Mouse (Mus musculus) heart, embryonic 15.5 days (tissue): Measurements from ENCODE around the gene Slc9c1. TPM values are rescaled to one million over a fixed set of nuclear protein-coding genes. Genes with fewer than 3 reads are reported as not detected.

Source experiments
- ATAC-seq: fragments of 200-750 bp; cut with Nextera tagmentation; replicated peaks from 2 replicates; pipeline ENCODE4 v1.8.0; 2017; ENCODE audit warnings: low read depth, moderate TSS enrichment; ENCODE audit not compliant: insufficient number of reproducible peaks, insufficient read depth, low FRiP score
- H3K27ac ChIP-seq: fragments of 300-500 bp; sonication (generic); 2 replicates; pipeline ENCODE4 v1.5.1; 2015; ENCODE audit warnings: mild to moderate bottlenecking, inconsistent platforms
- H3K27me3 ChIP-seq: fragments of 300-500 bp; sonication (generic); 2 replicates; pipeline ENCODE4 v1.6.1; 2015; ENCODE audit warnings: inconsistent platforms
- H3K36me3 ChIP-seq: fragments of 300-500 bp; sonication (generic); 2 replicates; pipeline ENCODE4 v1.6.1; 2015; ENCODE audit warnings: mild to moderate bottlenecking, inconsistent platforms
- H3K4me1 ChIP-seq: fragments of 300-500 bp; sonication (generic); replicated peaks from 2 replicates; pipeline ENCODE4 v1.6.1; 2015; ENCODE audit warnings: inconsistent platforms
- H3K4me2 ChIP-seq: fragments of 300-500 bp; sonication (generic); 2 replicates; pipeline ENCODE4 v1.6.1; 2015; ENCODE audit warnings: inconsistent platforms, mild to moderate bottlenecking, moderate library complexity
- H3K4me3 ChIP-seq: fragments of 300-500 bp; sonication (generic); 2 replicates; pipeline ENCODE4 v1.5.1; 2015; ENCODE audit warnings: mild to moderate bottlenecking, inconsistent platforms
- H3K9ac ChIP-seq: fragments of 300-500 bp; sonication (generic); 2 replicates; pipeline ENCODE4 v1.6.1; 2015; ENCODE audit warnings: mild to moderate bottlenecking, inconsistent platforms
- H3K9me3 ChIP-seq: fragments of 300-500 bp; sonication (generic); replicated peaks from 2 replicates; pipeline ENCODE4 v1.6.1; 2016; ENCODE audit warnings: inconsistent platforms
- WGBS: fragments of 180-500 bp; shearing (Covaris S2); methylation state at CpG from one replicate; pipeline ENCODE4 v1.1.7; 2015; ENCODE audit warnings: mixed read lengths; 5-methylcytosine and 5-hydroxymethylcytosine counted together
- polyA plus RNA-seq: library from polyadenylated mRNA; unstranded; fragments of >200 nt; fragmentation: Nextera tagmentation; extraction: Ambion mirVana; gene quantifications from 2 replicates; pipeline ENCODE4 v1.2.1, GENCODE M21; 2015

Slc9c1 gene
- polyA plus RNA-seq, 1 experiment from 2014 or later = not detected

GRCm38 (mm10) chr16:45579883-45580282, 44.8 kb downstream of the Slc9c1 start:
- H3K9me3 ChIP-seq = no peaks in the 10 kb centered on the region
- no peaks in the 10 kb centered on the region for H3K36me3 ChIP-seq
- 53% methylated on average over 12 of the region's 12 CpGs for WGBS
- no peak for ATAC-seq
- H3K9ac ChIP-seq = no peak overlapping the region
- no peaks in the 10 kb centered on the region; the same call in 1 of the 2 replicates for H3K27me3 ChIP-seq
- no peak overlapping the region for H3K4me2 ChIP-seq
- no peak overlapping the region for H3K27ac ChIP-seq
- H3K4me1 ChIP-seq = no peaks in the 10 kb centered on the region
- H3K4me3 ChIP-seq = no peak overlapping the region

- H3K4me1 ChIP-seq = no peaks in the 10 kb centered on the region
- ATAC-seq = no peak
- H3K4me3 ChIP-seq = no peak overlapping the region
- no peak overlapping the region for H3K4me2 ChIP-seq
- WGBS = 23% methylated on average over 2 of the region's 2 CpGs
- H3K9ac ChIP-seq = no peak overlapping the region
- H3K36me3 ChIP-seq = no peaks in the 10 kb centered on the region
- H3K27me3 ChIP-seq = no peaks in the 10 kb centered on the region; the same call in 1 of the 2 replicates
- no peaks in the 10 kb centered on the region for H3K9me3 ChIP-seq
- no peak overlapping the region for H3K27ac ChIP-seq
These were observed 47.4 kb downstream of the Slc9c1 start for GRCm38 (mm10) chr16:45582512-45582911.

- Histone ChIP-seq H3K4me2 (no peak overlapping the region), H3K27me3 (no peaks in the 10 kb centered on the region), H3K27ac (no peak overlapping the region), H3K9me3 (no peaks in the 10 kb centered on the region), H3K4me3 (no peak overlapping the region), H3K9ac (no peak overlapping the region), H3K4me1 (no peaks in the 10 kb centered on the region), H3K36me3 (no peaks in the 10 kb centered on the region)
- ATAC-seq = no peak
- 64% methylated on average over 1 of the region's 1 CpGs for WGBS
These were observed 58.5 kb downstream of the Slc9c1 start for GRCm38 (mm10) chr16:45593656-45594055.

GRCm38 (mm10) chr16:45595494-45595893, 60.4 kb downstream of the Slc9c1 start:
- Histone ChIP-seq H3K4me1 (no peaks in the 10 kb centered on the region), H3K4me3 (no peak overlapping the region), H3K36me3 (no peaks in the 10 kb centered on the region), H3K27ac (no peak overlapping the region), H3K9ac (no peak overlapping the region), H3K27me3 (no peaks in the 10 kb centered on the region), H3K9me3 (no peaks in the 10 kb centered on the region), H3K4me2 (no peak overlapping the region)
- no peak for ATAC-seq

- H3K4me2 ChIP-seq = no peak overlapping the region
- H3K27ac ChIP-seq = no peak overlapping the region; the same call in 1 of the 2 replicates
- no peak for ATAC-seq
These were observed 73.4 kb downstream of the Slc9c1 start for GRCm38 (mm10) chr16:45608481-45608954.

GRCm38 (mm10) chr16:45609300-45609699, 74.2 kb downstream of the Slc9c1 start:
- H3K4me2 ChIP-seq = no peak overlapping the region
- H3K4me3 ChIP-seq = no peak overlapping the region
- no peak overlapping the region for H3K27ac ChIP-seq
- H3K4me1 ChIP-seq = no peaks in the 10 kb centered on the region
- ATAC-seq = no peak
- no peak overlapping the region for H3K9ac ChIP-seq
- H3K36me3 ChIP-seq = no peaks in the 10 kb centered on the region
- H3K9me3 ChIP-seq = no peaks in the 10 kb centered on the region
- H3K27me3 ChIP-seq = no peaks in the 10 kb centered on the region
- whole genome bisulfite sequencing = 68% methylated on average over 3 of the region's 3 CpGs

More at GRCm38 (mm10) chr16:45608481-45608954, 73.4 kb downstream of the Slc9c1 start:
- Histone ChIP-seq H3K9ac (no peak overlapping the region), H3K4me3 (no peak overlapping the region), H3K4me1 (no peaks in the 10 kb centered on the region), H3K9me3 (no peaks in the 10 kb centered on the region), H3K36me3 (no peaks in the 10 kb centered on the region), H3K27me3 (no peaks in the 10 kb centered on the region)
- 38% methylated on average over 4 of the region's 4 CpGs for WGBS

- Histone ChIP-seq H3K4me2 (no peak within 1 kb of the TSS), H3K4me3 (no peak within 1 kb of the TSS), H3K9ac (no peak within 1 kb of the TSS), H3K9me3 (no peaks in the 10 kb centered on the region), H3K4me1 (no peaks in the 10 kb centered on the region), H3K27ac (no peak within 1 kb of the TSS), H3K27me3 (no peaks in the 10 kb centered on the region), H3K36me3 (no peaks in the 10 kb centered on the region)
- WGBS = 52% methylated on average over 4 of the region's 4 CpGs
- ATAC-seq = no peak
These were observed 75.2 kb downstream of the Slc9c1 start, which contains the start of gene Gcsam for GRCm38 (mm10) chr16:45610267-45610666. Gene Gcsam (plus strand): TSS chr16:45610380.

- H3K9ac ChIP-seq = no peak overlapping the region
- no peaks in the 10 kb centered on the region for H3K36me3 ChIP-seq
- no peak overlapping the region for H3K27ac ChIP-seq
- no peaks in the 10 kb centered on the region for H3K4me1 ChIP-seq
- H3K9me3 ChIP-seq = no peaks in the 10 kb centered on the region
- ATAC-seq = no peak
- 74% methylated on average over 2 of the region's 2 CpGs for WGBS
- H3K27me3 ChIP-seq = no peaks in the 10 kb centered on the region
- H3K4me3 ChIP-seq = no peak overlapping the region
- H3K4me2 ChIP-seq = no peak overlapping the region
These were observed 78.1 kb downstream of the Slc9c1 start for GRCm38 (mm10) chr16:45613247-45613646.

GRCm38 (mm10) chr16:45615944-45616343, 80.8 kb downstream of the Slc9c1 start:
- 82% methylated on average over 1 of the region's 1 CpGs for WGBS
- H3K9ac ChIP-seq = no peak overlapping the region
- H3K4me1 ChIP-seq = peaks cover 6% of the 10 kb centered on the region; the same call in 1 of the 2 replicates
- H3K9me3 ChIP-seq = no peaks in the 10 kb centered on the region
- H3K4me2 ChIP-seq = no peak overlapping the region
- ATAC-seq = no peak
- H3K4me3 ChIP-seq = no peak overlapping the region
- H3K36me3 ChIP-seq = no peaks in the 10 kb centered on the region
- no peaks in the 10 kb centered on the region for H3K27me3 ChIP-seq
- no peak overlapping the region for H3K27ac ChIP-seq

- WGBS = 36% methylated on average over 8 of the region's 8 CpGs
- no peak overlapping the region for H3K27ac ChIP-seq
These were observed 84.8 kb downstream of the Slc9c1 start for GRCm38 (mm10) chr16:45619751-45620375.

GRCm38 (mm10) chr16:45623230-45623629, 88.1 kb downstream of the Slc9c1 start:
- peaks cover 10% of the 10 kb centered on the region; the same call in 1 of the 2 replicates for H3K4me1 ChIP-seq
- H3K4me2 ChIP-seq = no peak overlapping the region
- no peak overlapping the region for H3K27ac ChIP-seq
- no peak overlapping the region for H3K9ac ChIP-seq
- no peak for ATAC-seq
- H3K4me3 ChIP-seq = no peak overlapping the region
- 52% methylated on average over 4 of the region's 4 CpGs for WGBS
- H3K9me3 ChIP-seq = no peaks in the 10 kb centered on the region
- H3K36me3 ChIP-seq = no peaks in the 10 kb centered on the region
- H3K27me3 ChIP-seq = no peaks in the 10 kb centered on the region

More at GRCm38 (mm10) chr16:45619751-45620375, 84.8 kb downstream of the Slc9c1 start:
- H3K4me3 ChIP-seq = no peak overlapping the region
- no peak for ATAC-seq
- peaks cover 6% of the 10 kb centered on the region; the same call in 1 of the 2 replicates for H3K4me1 ChIP-seq
- H3K27me3 ChIP-seq = no peaks in the 10 kb centered on the region
- no peak overlapping the region for H3K9ac ChIP-seq
- no peak overlapping the region for H3K4me2 ChIP-seq
- no peaks in the 10 kb centered on the region for H3K9me3 ChIP-seq
- H3K36me3 ChIP-seq = no peaks in the 10 kb centered on the region

- H3K4me3 ChIP-seq = no peak overlapping the region
- H3K27ac ChIP-seq = no peak overlapping the region
- no peak overlapping the region for H3K4me2 ChIP-seq
- peaks cover 8% of the 10 kb centered on the region; the same call in 1 of the 2 replicates for H3K4me1 ChIP-seq
- ATAC-seq = no peak
- no peak overlapping the region for H3K9ac ChIP-seq
- no peaks in the 10 kb centered on the region for H3K27me3 ChIP-seq
- H3K9me3 ChIP-seq = no peaks in the 10 kb centered on the region
- H3K36me3 ChIP-seq = no peaks in the 10 kb centered on the region
- 55% methylated on average over 2 of the region's 2 CpGs for WGBS
These were observed 89.7 kb downstream of the Slc9c1 start for GRCm38 (mm10) chr16:45624791-45625190.
